Mouse (Mus musculus) ovary, postnatal 14 days (tissue): ENCODE measurements around the gene Slc22a4.
"Not testable (repeated sequence)": the region's sequence is repeated elsewhere in the genome, so short reads cannot be mapped to it uniquely, and the experiment has no call there.

Experiments
- DNase-seq: peaks from one replicate; pipeline ENCODE4 v3.0.0; 2022; ENCODE audit warnings: low spot score

Slc22a4 gene

DNA sequence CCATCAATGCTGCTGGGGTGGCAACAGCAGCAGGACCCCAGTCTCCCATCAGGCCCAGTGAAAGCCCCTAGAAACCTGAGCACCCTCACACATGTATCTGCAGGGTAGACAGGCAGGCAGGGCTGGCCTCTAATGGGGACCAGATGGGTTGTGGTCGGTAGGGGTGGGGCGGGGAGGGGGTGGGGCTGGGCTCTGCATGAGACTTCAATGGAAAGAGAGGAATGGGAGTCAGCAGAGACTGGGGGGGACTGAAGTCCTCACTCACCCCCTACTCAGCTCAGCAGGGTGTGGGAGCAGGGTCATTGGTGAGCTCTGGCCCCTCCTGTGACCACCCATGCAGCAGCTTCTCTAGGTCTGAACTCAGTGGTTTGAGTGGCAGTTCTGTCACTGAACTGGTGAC, 29.5 kb upstream of the Slc22a4 start:
- DNase-seq: no peak

DNA sequence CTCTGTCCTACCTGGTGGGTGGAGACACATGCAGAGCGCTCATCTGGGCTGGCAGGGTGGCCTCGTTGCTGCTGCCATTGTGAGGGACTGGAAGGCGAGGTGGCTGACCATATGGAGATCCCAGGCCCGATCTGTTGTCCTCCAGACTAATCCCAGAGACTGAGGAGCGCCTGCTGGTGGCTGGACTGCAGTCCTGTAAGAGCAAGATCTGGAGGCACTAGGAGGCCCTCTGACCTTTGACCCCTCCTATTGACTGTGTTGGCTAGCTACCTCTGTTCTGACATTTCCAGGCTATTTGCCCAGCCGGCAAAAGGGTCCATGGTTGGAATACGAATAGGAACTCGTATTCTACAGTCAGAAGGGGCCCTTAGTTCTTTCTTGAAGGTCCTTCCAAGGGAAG, 28.2 kb upstream of the Slc22a4 start:
- no peak for DNase-seq

DNA sequence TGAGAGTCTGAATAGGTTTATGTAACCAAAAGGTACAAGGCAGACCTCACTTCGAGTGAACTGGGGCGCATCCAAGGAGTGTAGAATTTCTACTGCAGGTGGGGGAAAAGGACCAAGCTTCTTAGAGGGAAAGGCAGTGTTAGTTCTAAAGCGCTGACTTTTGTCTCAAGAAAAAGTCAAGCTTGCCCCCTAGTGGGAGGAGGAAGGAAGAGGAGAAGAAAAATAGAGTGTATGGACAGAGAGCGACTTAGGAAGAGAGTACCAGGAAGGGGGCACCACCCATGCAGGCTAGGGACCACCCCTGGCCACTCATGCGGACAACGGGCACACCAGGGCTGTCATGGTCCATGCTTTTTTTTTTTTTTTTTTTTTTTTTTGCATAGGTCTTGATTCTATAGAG, 26.4 kb upstream of the Slc22a4 start:
- DNase-seq: no peak

DNA sequence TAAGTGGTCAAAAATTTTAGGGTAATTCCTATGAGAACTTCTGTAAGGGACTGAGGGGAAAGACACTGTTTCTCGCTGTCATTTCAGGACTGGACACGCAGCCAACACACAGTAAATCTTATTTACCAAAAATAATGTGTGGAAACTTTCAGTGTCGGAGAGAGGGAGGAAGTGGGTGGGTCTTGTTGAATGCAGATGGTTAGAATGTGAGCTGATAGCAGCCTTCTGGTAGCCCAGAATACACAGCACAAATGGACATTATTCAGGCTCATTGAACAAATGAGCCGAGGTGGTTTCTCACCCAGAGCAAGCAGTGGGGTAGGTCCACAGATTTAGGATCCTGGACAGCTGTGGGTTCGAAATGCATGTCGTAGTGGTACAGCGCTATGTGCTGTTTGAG, 25.2 kb upstream of the Slc22a4 start:
- DNase-seq: no peak

DNA sequence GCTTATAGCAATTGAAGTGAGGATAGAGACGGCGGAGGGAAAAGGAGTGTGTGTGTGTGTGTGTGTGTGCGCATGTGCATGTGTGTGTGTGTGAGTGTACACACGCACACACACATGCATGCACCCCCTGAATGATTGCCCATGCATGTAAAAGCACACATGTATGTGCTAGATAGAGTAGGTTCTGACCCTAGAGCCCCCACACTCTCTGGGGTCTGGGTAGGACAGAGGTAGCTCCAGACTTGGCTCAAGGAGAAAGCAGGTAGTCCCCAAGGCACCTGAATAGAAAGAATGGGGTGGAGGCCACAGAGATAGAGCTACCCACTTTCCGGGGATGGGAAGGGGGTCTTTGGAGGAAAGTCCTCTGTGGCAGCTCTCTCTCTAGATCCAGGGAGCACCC, 24.2 kb upstream of the Slc22a4 start:
- DNase-seq: no peak

DNA sequence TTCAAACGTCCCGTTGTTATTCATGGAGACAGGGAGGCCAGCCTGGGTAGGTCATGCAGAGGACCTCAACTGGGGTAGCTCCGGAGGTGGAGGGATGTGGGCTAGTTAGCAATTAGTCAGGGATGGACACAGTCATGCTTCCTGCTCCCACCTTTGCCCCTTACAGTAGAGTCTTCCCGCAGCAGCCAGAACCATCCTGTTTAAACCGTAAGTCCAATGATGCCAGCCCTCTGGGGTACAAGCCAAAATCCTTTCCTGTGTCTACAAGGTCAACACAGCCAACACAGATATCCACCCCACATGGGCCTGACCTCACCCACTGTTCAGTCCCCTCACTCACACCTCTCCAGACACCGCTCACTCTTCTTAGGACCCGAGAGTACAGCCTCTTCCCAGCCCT, 23.3 kb upstream of the Slc22a4 start:
- DNase-seq: no peak

DNA sequence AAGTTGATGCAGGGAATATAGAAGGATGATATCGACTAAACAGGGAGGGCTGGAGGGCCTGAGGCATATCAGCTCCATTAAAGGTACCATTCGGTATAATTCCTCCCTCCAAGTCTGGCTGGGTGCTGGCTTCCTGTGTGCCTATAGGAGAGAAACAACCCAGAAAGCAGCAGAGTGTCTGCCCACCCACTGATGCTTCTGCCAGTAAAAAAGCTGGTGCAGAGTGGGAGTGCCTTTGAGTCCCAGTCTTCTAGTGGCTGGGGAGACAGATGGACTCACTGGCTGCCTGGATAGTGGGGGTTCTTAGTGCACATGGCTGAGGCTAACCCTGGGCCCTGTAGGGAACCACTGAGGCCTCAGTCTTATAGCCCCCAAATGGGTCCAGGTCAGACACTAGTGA, 22.3 kb upstream of the Slc22a4 start:
- DNase-seq: no peak

DNA sequence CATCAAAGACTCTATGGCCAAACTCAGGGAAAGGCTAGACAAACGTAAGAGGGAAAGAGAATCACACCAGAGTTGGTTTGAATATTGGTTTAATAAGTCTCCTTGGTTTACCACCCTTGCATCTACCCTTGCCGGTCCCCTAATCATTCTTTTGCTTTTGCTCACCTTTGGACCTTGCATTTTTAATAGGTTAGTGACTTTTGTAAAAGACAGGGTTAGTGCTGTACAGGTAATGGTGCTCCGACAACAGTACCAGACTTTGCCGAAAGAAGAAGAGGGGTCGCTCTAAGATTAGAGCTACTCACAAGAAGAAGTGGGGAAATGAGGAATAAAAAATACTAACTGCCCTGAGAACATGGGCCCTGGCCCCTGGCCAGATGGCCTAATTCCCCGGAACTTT, 12.8 kb upstream of the Slc22a4 start:
- DNase-seq: no peak

DNA sequence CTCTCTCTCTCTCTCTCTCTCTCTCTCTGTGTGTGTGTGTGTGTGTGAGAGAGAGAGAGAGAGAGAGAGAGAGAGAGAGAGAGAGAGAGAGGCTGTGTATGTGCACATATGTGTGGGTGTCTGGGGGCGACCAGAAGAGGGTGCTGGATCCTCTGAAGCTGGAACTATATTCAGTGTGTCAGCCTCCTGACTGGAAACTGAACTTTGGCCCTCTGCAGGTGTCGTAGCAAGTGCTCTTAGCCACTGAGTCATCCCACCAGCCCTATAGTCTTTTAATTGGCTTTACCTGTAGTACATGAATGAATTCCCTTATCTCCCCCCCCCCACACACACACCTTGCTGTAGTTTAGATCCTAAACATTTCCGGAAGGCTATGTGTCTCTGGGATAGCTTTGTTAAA, 5.0 kb upstream of the Slc22a4 start:
- not testable (repeated sequence) for DNase-seq

DNA sequence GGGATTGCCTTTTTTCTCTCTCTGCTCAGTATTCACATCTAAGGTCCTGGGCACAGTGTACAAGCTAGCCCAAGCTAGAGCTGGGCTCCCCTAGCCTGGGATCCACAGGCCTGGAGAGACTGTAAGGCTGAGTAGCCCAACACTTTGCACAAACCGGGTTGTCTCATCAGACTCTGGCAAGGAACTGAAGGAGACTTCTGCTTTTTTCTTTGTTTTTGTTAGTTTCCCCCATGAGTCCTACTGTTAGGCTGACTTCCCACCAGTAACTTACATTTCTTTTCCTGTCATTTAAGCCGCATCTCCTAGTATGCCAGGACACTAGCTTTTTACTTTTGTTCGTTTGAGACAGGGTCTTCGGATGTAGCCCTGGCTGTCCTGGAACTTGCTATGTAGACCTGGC, 1.1 kb upstream of the Slc22a4 start:
- DNase-seq: no peak

DNA sequence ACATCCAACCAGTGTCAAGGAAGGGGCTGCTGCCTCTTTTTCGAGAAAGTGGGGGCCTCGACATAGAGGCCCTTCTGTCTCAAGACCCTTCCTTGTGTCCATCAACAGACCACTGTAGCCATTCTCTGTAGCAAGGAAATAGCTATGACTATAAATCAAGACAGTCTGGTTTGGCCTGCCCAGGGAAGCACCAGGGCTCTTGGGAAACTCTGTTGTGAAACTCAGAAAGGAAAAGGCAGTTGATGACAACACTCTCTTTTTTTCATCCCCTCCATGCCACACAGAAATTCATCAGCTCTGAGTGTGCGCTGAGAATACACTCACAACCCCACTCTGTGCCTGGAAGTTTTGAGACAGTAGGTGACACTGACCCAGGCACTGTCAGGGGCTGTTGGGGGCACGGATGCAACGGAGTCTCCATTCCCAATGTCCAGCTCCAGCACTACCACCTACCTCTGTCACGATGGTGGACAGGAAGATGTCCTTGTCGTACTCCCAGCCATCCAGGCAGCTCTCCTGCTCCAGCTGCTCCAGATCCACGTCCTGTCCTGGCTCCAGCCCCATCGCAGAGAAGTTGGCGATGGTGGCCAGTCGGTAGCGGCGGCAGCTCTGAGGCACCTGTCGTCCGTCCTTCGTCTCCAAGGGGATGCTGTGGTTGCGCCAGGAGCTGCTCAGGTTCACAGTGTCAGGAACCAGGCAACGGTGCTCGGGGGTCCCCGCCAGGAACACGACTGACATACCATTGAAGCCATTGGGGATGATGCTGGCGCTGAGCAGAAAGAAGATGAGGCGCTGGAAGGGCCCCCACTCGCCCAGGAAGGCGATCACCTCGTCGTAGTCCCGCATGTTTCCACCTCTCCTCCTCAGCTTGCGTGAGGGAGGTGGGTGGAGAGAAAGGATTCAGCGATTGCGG, 503 bp downstream of the Slc22a4 start:
- no peak for DNase-seq

DNA sequence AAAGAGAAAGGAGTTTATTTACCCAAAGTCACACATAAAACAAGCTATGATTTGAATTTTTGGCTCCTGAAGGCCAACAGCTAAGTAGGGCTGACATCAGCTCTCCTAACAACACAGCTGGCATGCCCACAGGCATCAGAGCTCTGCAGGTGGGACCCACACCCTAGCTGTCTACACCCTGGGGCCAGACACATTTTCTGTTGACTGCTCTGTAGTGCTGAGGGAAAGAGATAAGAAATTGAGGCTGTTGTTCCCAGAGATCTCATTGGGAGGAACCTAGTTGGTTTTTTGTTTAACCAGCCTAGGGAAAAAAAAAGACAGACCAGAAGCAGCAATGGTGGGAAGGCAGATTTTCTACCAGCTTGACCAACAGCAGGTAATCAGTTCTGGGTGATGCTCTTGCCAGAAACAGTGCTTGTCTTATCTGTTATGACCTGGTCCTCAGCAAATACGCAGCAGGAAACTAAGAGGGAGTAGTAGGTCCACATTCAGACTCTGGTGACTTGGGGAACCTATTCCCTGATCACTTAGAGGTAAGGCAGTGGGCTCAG, 1.3 kb downstream of the Slc22a4 start:
- no peak for DNase-seq

DNA sequence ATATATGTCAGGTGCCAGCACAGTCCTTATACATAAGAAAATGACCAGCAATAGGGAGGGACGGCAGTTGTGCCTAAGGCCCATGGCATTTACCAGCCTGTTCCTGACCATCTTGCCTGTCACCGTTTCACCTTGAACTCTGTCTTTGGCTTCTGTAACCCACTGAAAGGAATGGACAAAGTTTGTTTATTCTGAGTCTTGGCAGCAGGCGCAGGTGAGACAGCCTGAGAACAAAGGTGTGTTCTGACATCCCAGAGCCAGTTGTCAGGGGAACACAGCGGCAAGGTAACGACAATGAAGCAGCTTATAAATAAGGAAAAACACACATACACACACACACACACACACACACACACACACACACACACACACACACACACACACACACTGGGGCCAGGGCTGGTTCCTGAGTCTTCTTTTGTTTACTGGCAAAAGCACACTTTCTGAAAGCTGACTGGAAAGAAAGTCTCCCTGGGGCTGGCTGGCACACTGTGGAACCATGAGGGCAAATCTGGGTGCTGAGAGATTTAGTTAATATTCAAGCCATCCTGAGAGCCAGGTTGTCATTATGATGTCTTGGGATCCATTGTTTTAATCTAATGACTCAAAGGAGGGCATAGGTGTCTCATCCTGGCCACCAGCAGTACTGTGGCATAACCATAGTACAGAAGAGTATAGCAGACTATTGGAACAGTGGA, 6.3 kb downstream of the Slc22a4 start:
- DNase-seq: no peak

DNA sequence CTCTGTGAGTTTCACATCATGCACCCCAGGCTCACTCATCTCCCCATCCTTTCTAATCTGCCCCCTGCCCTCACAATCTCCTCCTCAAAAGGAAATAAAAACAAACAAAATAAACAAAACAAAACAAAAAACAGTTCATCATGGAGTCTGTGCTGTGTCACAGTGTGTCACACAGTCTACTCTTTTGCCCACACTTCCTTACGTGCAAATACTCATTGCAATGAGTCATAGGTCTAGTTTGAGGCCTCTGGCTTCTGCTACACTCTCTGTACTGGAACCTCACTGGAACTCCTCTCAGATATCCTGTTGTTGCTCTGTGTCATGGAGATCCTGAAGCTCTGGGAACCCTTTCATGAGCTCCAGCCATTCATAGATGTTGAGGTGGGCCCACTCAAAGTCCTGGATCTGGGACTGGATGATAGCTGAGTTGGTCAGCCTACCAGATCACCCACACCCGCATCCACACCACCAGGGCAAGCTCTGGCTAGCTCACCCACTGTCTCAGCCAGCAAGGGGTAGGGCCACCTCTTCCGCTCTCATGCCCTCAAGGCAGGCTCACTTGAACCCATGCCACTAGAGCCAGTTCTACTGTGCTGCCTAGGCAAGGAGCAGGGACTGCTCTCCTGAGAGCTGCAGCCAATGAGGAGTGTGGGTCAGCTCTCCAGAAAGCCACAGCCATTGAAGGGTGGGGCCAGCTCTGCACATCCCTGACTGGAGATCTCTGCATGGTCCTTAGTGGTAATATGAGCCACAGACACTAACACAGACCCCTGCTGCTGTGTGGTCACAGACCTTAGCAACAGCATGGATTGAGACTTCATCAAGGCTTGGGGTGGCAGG, 8.8 kb downstream of the Slc22a4 start:
- no peak for DNase-seq

DNA sequence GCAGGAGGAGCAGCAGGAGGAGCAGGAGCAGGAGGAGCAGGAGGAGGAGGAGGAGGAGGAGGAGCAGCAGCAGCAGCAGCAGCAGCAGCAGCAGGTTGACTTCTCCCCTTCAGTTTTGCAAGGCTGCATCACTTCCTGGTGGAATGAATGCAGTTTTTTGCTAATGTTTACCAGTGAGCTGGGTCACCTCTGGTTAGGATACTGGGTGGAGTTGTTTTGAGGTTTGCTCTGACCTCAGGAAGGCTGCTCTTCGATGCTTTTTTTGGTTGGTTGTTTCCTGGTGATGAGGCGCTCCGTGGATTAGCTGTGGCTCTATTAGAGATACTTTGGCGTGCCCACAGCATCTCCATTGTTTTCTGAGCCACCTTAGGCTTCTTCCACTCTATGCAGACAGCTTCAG, 10.3 kb downstream of the Slc22a4 start:
- DNase-seq: no peak

DNA sequence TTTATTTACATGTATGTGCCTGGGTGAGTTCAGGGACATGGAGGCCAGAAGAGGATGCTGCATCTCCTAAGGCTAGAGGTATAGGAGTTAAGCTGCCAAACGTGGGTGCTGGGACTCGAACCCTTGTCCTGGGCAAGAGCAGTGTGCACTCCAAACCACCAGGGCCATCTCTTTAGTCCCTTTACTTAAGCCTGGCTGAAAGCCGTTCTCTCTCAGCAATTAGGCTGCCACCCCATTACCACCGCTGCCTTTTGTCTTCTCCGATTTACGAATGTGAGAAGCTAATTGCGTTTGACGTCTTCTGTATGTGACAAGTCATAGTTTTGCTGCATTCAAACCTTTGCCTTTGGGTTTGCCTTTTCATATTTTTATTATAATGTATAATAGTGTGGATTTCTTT, 11.8 kb downstream of the Slc22a4 start:
- no peak for DNase-seq

DNA sequence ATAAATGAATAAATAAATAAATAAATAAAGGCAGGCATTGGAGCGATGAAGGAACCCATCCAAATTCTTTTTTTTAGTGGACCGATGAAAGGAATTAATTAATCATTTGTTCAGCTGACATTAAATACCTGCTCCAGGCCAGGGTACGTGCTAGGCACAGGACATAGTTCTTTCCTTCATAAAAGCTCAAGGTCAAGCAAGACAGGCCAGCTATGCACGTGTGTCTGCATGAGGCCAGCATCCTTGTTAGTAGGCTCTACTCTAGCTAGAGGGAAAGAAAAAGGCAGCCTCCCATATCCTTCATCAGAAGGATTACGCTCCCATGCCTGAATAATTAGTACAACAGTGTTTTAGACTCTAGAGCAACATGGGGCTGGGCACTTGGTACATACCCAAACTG, 14.9 kb downstream of the Slc22a4 start:
- no peak for DNase-seq

DNA sequence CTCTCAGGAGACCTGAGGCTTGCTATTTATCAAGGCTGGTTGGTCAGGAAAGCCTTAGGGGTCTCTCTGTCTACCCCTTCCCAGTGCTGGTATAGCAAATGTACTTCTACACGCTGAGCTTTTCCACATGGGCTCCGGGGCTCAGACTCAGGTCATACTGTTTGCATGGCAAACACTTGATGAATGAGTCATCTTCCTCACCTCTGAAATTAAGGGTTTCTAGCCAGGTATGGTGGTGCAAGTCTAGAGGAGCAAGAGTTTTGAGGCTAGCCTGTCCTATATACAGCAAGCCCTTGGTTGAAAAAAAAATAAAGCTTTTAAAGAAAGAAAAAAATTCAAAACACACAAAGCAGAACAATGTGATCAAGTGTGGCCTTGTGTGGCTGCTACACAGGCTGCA, 16.6 kb downstream of the Slc22a4 start:
- no peak for DNase-seq

DNA sequence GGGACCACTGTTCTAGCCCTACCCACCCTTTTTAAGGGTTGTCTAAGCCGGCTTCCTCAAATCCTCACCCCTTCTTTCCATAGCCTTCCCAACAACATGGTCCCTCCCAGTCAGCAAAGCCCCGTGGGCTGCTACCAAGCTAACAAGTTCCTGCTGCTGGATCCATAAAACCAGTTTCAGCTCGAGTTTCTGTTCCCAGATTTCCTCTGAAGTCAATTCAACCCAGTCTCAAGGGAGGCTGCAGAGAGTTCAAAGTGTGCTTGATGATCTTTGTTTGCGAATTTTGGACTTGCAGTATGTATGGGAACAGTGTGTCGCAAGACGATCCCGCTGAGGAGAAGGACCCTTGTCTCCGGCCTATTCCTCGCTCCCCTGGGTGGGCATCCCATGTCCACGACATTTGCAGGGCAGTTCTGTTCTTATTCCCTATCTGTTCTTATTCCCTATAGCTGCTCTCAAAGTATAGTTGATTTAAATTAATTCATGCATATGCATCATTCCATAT, 19.4 kb downstream of the Slc22a4 start:
- DNase-seq: peak; percentile 27

DNA sequence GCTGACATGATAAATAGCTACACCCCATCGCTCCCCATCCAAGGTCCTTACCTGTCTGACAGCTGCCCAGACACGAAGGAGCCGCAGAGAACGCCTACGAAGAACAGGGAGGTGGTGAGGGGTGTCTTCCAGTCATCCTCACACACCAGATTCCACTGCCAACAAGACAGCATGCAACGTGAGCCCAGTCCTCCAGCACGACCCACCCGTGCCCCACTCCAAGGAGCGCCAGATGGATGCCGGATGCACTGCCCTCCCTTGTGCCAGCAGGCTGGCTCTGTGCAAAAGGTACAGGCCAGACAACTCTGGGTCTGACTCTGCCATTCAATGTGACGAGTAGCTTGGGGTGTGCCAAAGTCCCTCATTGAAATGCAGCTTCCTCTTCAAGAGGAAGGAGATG, 20.2 kb downstream of the Slc22a4 start:
- DNase-seq: no peak

DNA sequence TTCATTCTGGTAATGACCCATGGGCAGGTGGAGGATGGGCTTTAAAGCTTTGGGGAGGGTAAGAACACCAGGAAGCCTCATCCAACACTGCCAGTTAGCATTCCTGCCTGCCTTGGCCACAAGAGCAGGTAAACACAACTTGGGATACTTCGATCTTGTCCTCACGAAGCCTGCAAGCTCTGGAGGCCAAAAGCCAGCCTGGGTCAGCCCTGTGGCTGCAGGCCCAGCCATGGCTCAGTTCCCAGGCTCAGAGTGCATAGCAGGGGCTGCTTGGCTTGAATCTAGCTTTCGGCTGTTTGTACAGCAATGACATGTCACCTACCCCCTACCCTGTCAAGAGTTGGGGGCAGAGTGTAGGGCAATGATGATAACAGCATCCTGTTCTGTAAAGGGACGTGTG, 21.0 kb downstream of the Slc22a4 start:
- DNase-seq: peak; percentile 58

DNA sequence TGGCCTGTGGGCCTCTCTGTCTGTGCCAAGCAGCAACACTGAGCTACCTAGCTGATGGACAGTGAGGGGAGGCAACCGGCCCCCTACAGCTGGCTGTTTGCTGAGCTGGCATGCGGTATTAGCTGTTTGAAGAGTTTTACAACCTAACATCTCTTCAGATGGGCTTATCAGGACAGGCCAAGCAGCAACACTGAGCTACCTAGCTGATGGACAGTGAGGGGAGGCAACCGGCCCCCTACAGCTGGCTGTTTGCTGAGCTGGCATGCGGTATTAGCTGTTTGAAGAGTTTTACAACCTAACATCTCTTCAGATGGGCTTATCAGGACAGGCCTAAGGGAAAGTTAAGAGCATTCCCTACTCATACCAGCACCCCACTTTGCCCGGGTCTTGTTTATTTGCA, 21.5 kb downstream of the Slc22a4 start:
- DNase-seq: not testable (repeated sequence)
